Mouse (Mus musculus) lung, postnatal 0 days (tissue): ENCODE data around the gene Lrrc45. TPM values are rescaled to one million over a fixed set of nuclear protein-coding genes. Genes with fewer than 3 reads are reported as not detected.
A peak's percentile ranks its signal among the peaks of the same experiment; 100 is the strongest.
"Not testable (repeated sequence)": the region's sequence is repeated elsewhere in the genome, so short reads cannot be mapped to it uniquely, and the experiment has no call there.

Source experiments
- ATAC-seq: fragments of 200-750 bp; cut with Nextera tagmentation; 2 replicates; pipeline ENCODE4 v1.8.0; 2017; ENCODE audit warnings: moderate library complexity
- DNase-seq: peaks from one replicate; pipeline ENCODE4 v3.0.0-alpha.2; 2016; ENCODE audit warnings: low spot score
- H3K27ac ChIP-seq: fragments of 300-500 bp; sonication (generic); 2 replicates; pipeline ENCODE4 v1.5.1; 2014; ENCODE audit warnings: antibody characterized with exemption, mild to moderate bottlenecking, low read length, mixed read lengths
- H3K27me3 ChIP-seq: fragments of 300-500 bp; sonication (generic); replicated peaks from 2 replicates; pipeline ENCODE4 v1.6.1; 2014; ENCODE audit warnings: low read length, mixed read lengths; ENCODE audit not compliant: insufficient read depth
- H3K36me3 ChIP-seq: fragments of 300-500 bp; sonication (generic); 2 replicates; pipeline ENCODE4 v1.6.1; 2014; ENCODE audit warnings: low read length, mixed read lengths; ENCODE audit not compliant: insufficient read depth
- H3K4me1 ChIP-seq: fragments of 300-500 bp; sonication (generic); 2 replicates; pipeline ENCODE4 v1.6.1; 2014; ENCODE audit warnings: antibody characterized with exemption, low read depth, low read length, mixed read lengths; ENCODE audit not compliant: insufficient read depth
- H3K4me2 ChIP-seq: fragments of 300-500 bp; sonication (generic); replicated peaks from 2 replicates; pipeline ENCODE4 v1.6.1; 2014; ENCODE audit warnings: low read depth, mild to moderate bottlenecking, low read length, moderate library complexity, mixed read lengths
- H3K4me3 ChIP-seq: fragments of 300-500 bp; sonication (generic); 2 replicates; pipeline ENCODE4 v1.5.1; 2014; ENCODE audit warnings: low read depth, low read length
- H3K9ac ChIP-seq: fragments of 300-500 bp; sonication (generic); replicated peaks from 2 replicates; pipeline ENCODE4 v1.6.1; 2014; ENCODE audit warnings: low read depth, mild to moderate bottlenecking
- H3K9me3 ChIP-seq: fragments of 300-500 bp; sonication (generic); 2 replicates; pipeline ENCODE4 v1.6.1; 2016; ENCODE audit warnings: low read length, mixed read lengths
- CTCF ChIP-seq: IDR thresholded peaks from 2 replicates; pipeline ENCODE4 v1.5.1; 2016; ENCODE audit warnings: antibody characterized with exemption, mild to moderate bottlenecking
- EP300 ChIP-seq: IDR thresholded peaks from 2 replicates; pipeline ENCODE4 v1.6.1; 2016; ENCODE audit warnings: antibody characterized with exemption, mild to moderate bottlenecking, control low read depth
- WGBS: fragments of 180-500 bp; shearing (Covaris S2); extraction: QIAGEN DNeasy Blood & Tissue Kit; methylation state at CpG from one replicate; pipeline ENCODE4 v1.1.7; 2014; 5-methylcytosine and 5-hydroxymethylcytosine counted together
- polyA plus RNA-seq: library from polyadenylated mRNA; unstranded; fragments of >200 nt; fragmentation: Nextera tagmentation; extraction: Ambion mirVana; gene quantifications from 2 replicates; pipeline ENCODE4 v1.2.1, GENCODE M21; 2015

Lrrc45 gene
- polyA plus RNA-seq = 37.3 and 41.4 TPM in 2 replicates

GRCm38 (mm10) chr11:120713580-120714518, at the start of gene Lrrc45, which contains the start of gene Cenpx:
Gene Lrrc45, plus strand, starts transcription at chr11:120713925.
Gene Cenpx, minus strand, starts transcription at chr11:120713738.
- DNase-seq = peak; percentile 99
- peaks cover 2% of the 10 kb centered on the region; the same call in 1 of the 2 replicates for H3K36me3 ChIP-seq
- H3K9me3 ChIP-seq = no peaks in the 10 kb centered on the region
- H3K9ac ChIP-seq = peak within 1 kb of the TSS; percentile 30
- peak within 1 kb of the TSS; percentile 78 for H3K27ac ChIP-seq
- ATAC-seq = peak; percentile 95
- H3K4me1 ChIP-seq = peaks cover 9% of the 10 kb centered on the region; the same call in 1 of the 2 replicates
- H3K4me3 ChIP-seq = peak within 1 kb of the TSS; percentile 50
- TF ChIP-seq CTCF (no peak), EP300 (no peak)
- 1% methylated on average over 50 of the region's 53 CpGs for WGBS
- no peaks in the 10 kb centered on the region for H3K27me3 ChIP-seq
- H3K4me2 ChIP-seq = peak within 1 kb of the TSS; percentile 91

DNA sequence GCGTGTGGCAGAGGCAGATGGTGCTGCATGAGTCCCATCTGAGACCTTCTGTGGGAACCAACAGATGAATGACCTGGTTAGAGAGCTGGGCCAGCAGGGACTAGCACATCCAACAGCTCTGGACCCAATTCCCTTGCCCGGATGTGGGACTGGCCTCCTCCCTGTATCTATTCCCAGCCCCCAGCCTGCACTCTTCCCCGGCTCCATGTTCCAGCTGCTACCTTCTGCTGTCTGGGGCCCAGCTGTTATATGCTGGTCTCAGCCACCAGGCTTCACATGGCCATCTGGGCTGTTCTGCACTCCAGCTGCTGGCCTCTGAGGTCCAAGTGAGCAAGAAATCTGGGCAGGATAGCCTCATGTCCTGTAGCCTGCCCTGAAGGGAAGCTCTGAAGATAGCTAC, 48.3 kb upstream of the Lrrc45 start:
- H3K4me2 ChIP-seq = no peak overlapping the region
- 60% methylated on average over 3 of the region's 3 CpGs for WGBS
- no peak overlapping the region for H3K9ac ChIP-seq
- no peak overlapping the region for H3K4me3 ChIP-seq
- DNase-seq = peak; percentile 79
- H3K4me1 ChIP-seq = peaks cover 4% of the 10 kb centered on the region
- H3K27ac ChIP-seq = 0 out of 2 replicates have a peak overlapping the region, but pooled peaks have one; percentile 26
- no peaks in the 10 kb centered on the region for H3K36me3 ChIP-seq
- peaks cover 17% of the 10 kb centered on the region; the same call in 1 of the 2 replicates for H3K27me3 ChIP-seq
- no peak for TF ChIP-seq EP300
- TF ChIP-seq CTCF = no peak; the same call in 1 of the 2 replicates
- peak; percentile 83 for ATAC-seq
- no peaks in the 10 kb centered on the region for H3K9me3 ChIP-seq

- Histone ChIP-seq H3K4me2 (no peak overlapping the region), H3K4me3 (no peak overlapping the region), H3K9me3 (no peaks in the 10 kb centered on the region), H3K9ac (no peak overlapping the region), H3K36me3 (no peaks in the 10 kb centered on the region), H3K27ac (no peak overlapping the region), H3K27me3 (0 out of 2 replicates have a peak, but pooled peaks cover 7% of the 10 kb centered on the region), H3K4me1 (no peaks in the 10 kb centered on the region)
- peak; percentile 32; the same call in 1 of the 2 replicates for ATAC-seq
- TF ChIP-seq CTCF (no peak), EP300 (no peak)
- no peak for DNase-seq
- WGBS = 6% methylated on average over 3 of the region's 3 CpGs
Observed at GRCm38 (mm10) chr11:120666617-120667016, 47.1 kb upstream of the Lrrc45 start.

GRCm38 (mm10) chr11:120672687-120673593, 40.8 kb upstream of the Lrrc45 start, which contains the start of gene Aspscr1:
Gene Aspscr1, plus strand, starts transcription at chr11:120672973.
- Histone ChIP-seq H3K4me2 (peak within 1 kb of the TSS; percentile 79), H3K27me3 (no peaks in the 10 kb centered on the region), H3K4me1 (peaks cover 6% of the 10 kb centered on the region), H3K27ac (peak within 1 kb of the TSS; percentile 86), H3K36me3 (no peaks in the 10 kb centered on the region), H3K9ac (peak within 1 kb of the TSS; percentile 62), H3K9me3 (no peaks in the 10 kb centered on the region), H3K4me3 (peak within 1 kb of the TSS; percentile 79)
- peak; percentile 98 for DNase-seq
- WGBS = under 1% methylated on average over 75 of the region's 83 CpGs
- ATAC-seq = peak; percentile 98
- no peak; the same call in 1 of the 2 replicates for TF ChIP-seq CTCF
- TF ChIP-seq EP300 = 0 out of 2 replicates have a peak, but pooled peaks have one; percentile 21

DNA sequence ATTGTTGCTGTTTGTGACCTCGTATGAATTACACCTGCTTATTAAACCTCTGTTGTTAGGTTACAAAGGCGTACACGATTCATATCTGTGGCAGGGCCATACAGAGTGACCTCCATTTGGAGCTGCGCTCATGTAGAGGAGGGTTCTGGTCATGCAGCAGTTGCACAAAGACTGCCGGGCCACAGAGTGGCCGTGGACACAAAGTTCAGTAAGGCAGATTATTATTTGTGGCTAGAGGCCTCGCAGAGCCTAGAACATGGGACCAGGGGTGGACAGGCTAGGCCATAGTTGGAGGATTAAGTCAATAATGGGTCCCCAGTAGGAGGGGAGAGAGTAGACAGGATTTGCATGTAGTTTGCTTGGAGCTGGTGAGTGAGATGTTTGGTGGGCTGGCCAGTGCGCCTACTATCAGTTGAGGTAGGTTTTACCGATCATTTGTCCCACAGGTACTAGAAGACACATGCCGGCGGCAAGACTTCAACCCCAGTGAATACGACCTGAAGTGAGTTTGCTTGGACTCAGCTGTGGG, 40.1 kb upstream of the Lrrc45 start:
- peak overlapping the region; percentile 86 for H3K27ac ChIP-seq
- no peak for TF ChIP-seq EP300
- TF ChIP-seq CTCF = no peak
- H3K9me3 ChIP-seq = no peaks in the 10 kb centered on the region
- peaks cover 6% of the 10 kb centered on the region for H3K4me1 ChIP-seq
- no peaks in the 10 kb centered on the region for H3K27me3 ChIP-seq
- peak overlapping the region; percentile 79 for H3K4me3 ChIP-seq
- H3K36me3 ChIP-seq = no peaks in the 10 kb centered on the region
- WGBS = 26% methylated on average over 12 of the region's 12 CpGs
- peak overlapping the region; percentile 62 for H3K9ac ChIP-seq
- ATAC-seq (peak; percentile 3; the same call in 1 of the 2 replicates), DNase-seq (no peak)
- peak overlapping the region; percentile 79 for H3K4me2 ChIP-seq

DNA sequence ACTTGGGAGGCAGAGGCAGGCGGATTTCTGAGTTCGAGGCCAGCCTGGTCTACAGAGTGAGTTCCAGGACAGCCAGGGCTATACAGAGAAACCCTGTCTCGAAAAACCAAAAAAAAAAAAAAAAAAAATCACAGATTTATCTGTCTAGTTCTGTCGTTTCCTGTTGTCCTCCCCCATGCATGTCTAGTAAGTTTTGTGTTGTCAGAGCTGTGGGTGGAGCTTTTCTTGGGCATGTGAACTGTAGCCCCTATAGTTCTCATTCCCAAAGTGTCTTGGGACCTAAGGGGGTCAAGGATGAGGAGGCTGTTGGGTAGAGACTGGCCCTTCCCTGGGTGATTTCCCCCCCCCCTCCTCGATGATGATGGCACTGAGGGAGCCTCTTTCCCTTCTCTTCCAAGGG, 37.9 kb upstream of the Lrrc45 start:
- not testable (repeated sequence) for H3K4me1 ChIP-seq, H3K27ac ChIP-seq, ATAC-seq, H3K9me3 ChIP-seq, H3K36me3 ChIP-seq, DNase-seq, H3K4me3 ChIP-seq, H3K9ac ChIP-seq, H3K27me3 ChIP-seq, H3K4me2 ChIP-seq
- 81% methylated on average over 5 of the region's 5 CpGs for WGBS
